Mouse (Mus musculus) C2C12 (cell line): ENCODE measurements around the gene 1700102P08Rik.

ENCODE experiments used
- MYOG ChIP-seq: IDR thresholded peaks from one replicate; pipeline ENCODE4 v1.6.1; 2011; ENCODE audit not compliant: control insufficient read depth, insufficient read length; ENCODE audit errors: extremely low read depth
- USF1 ChIP-seq: IDR thresholded peaks from one replicate; pipeline ENCODE4 v1.6.1; 2011; ENCODE audit warnings: low read depth, mild to moderate bottlenecking, control low read depth, moderate library complexity

DNA sequence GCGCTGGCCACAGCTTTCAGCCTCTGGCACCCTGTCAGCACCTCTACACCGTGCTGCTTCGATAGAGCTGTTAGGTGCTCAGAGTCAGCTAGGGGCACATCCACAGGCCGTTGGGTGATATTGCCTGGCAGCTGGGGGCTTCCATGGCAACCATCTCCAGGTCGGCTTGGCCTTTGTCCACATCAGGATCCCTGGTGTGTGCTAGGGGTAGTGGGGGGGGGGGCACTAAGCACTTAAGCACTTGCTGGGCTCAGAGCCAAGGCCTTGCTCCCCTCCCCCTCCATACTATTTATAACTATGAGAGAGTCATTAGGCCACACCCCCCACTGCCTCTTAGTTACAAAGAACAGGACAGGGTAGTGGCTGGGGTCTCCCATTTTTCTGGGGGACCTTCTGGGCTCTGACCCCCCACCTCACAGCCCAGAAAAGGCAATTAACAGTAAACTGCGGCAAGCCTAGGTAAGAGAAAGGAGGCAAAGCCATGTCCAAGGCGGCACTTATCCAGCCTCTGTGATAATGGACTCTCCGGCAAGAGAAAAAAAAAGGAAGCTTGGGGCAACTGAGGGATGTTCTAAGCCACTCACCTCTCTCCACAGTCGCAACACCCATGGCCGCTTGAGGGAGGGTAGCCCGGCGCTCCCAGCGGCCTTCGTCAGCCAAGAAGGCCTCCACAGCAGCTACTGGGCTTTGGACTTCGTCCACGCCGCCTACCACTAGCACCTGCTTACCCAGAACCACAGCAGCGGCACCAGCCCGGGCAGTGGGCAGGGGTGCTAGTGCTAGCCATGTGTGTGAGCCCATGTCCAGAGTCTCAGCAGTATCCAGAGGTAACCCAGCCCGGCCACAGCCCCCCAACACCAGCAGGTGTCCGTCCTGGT lies 57.9 kb downstream of the 1700102P08Rik start:
- TF ChIP-seq USF1 (no peak), MYOG (no peak)
